Mouse (Mus musculus) limb, embryonic 11.5 days (tissue): ENCODE data around the gene Mad1l1. TPM values are rescaled to one million over a fixed set of nuclear protein-coding genes. Genes with fewer than 3 reads are reported as not detected.

Experiments
- ATAC-seq: fragments of 200-750 bp; cut with Nextera tagmentation; 2 replicates; pipeline ENCODE4 v1.8.0; 2017; ENCODE audit warnings: low read depth; ENCODE audit not compliant: insufficient number of reproducible peaks, low FRiP score, low TSS enrichment
- DNase-seq: peaks from one replicate; pipeline ENCODE4 v3.0.0-alpha.2; 2015; ENCODE audit warnings: low spot score
- H3K27ac ChIP-seq: fragments of 300-500 bp; sonication (generic); replicated peaks from 2 replicates; pipeline ENCODE4 v1.5.1; 2014; ENCODE audit warnings: low read depth, mild to moderate bottlenecking, low read length
- H3K27me3 ChIP-seq: fragments of 300-500 bp; sonication (generic); 2 replicates; pipeline ENCODE4 v1.6.1; 2014; ENCODE audit warnings: mild to moderate bottlenecking, low read length, mixed read lengths; ENCODE audit not compliant: control insufficient read depth, insufficient read depth
- H3K36me3 ChIP-seq: fragments of 300-500 bp; sonication (generic); 2 replicates; pipeline ENCODE4 v1.6.1; 2014; ENCODE audit warnings: mild to moderate bottlenecking, low read length, moderate library complexity, mixed read lengths; ENCODE audit not compliant: control insufficient read depth, insufficient read depth
- H3K4me1 ChIP-seq: fragments of 300-500 bp; sonication (generic); 2 replicates; pipeline ENCODE4 v1.6.1; 2014; ENCODE audit warnings: low read length, mixed read lengths; ENCODE audit not compliant: control insufficient read depth, insufficient read depth
- H3K4me2 ChIP-seq: fragments of 300-500 bp; sonication (generic); 2 replicates; pipeline ENCODE4 v1.6.1; 2014; ENCODE audit warnings: low read depth, mild to moderate bottlenecking, moderate library complexity; ENCODE audit not compliant: severe bottlenecking
- H3K4me3 ChIP-seq: fragments of 300-500 bp; sonication (generic); 2 replicates; pipeline ENCODE4 v1.5.1; 2014; ENCODE audit warnings: low read depth, low read length
- H3K9ac ChIP-seq: fragments of 300-500 bp; sonication (generic); 2 replicates; pipeline ENCODE4 v1.6.1; 2014; ENCODE audit warnings: mild to moderate bottlenecking, low read length
- H3K9me3 ChIP-seq: fragments of 300-500 bp; sonication (generic); 2 replicates; pipeline ENCODE4 v1.6.1; 2016; ENCODE audit warnings: low read length; ENCODE audit not compliant: control insufficient read depth
- WGBS: fragments of 180-500 bp; shearing (Covaris S2); extraction: QIAGEN DNeasy Blood & Tissue Kit; methylation state at CpG from one replicate; pipeline ENCODE4 v1.1.7; 2014; 5-methylcytosine and 5-hydroxymethylcytosine counted together
- polyA plus RNA-seq: library from polyadenylated mRNA; unstranded; fragments of >200 nt; fragmentation: Nextera tagmentation; extraction: Ambion mirVana; gene quantifications from 2 replicates; pipeline ENCODE4 v1.2.1, GENCODE M21; 2014

Gene Mad1l1
- polyA plus RNA-seq, 1 experiment from 2014 or later, result 51.5 TPM

GRCm38 (mm10) chr5:140151180-140151579 lies 170.2 kb downstream of the Mad1l1 start:
- ATAC-seq, result no peak
- 69% methylated on average over 2 of the region's 2 CpGs for WGBS
- no peaks in the 10 kb centered on the region for H3K9me3 ChIP-seq
- H3K4me2 ChIP-seq, result no peak overlapping the region
- 0 out of 2 replicates have a peak overlapping the region, but pooled peaks have one; percentile 21 for H3K27ac ChIP-seq
- no peak for DNase-seq
- H3K27me3 ChIP-seq, result no peaks in the 10 kb centered on the region
- no peak overlapping the region for H3K9ac ChIP-seq
- no peak overlapping the region for H3K4me3 ChIP-seq
- no peaks in the 10 kb centered on the region for H3K36me3 ChIP-seq
- H3K4me1 ChIP-seq, result no peaks in the 10 kb centered on the region

GRCm38 (mm10) chr5:140150694-140151093 lies 170.7 kb downstream of the Mad1l1 start:
- no peak for ATAC-seq
- H3K9me3 ChIP-seq, result no peaks in the 10 kb centered on the region
- WGBS, result 90% methylated on average over 2 of the region's 2 CpGs
- no peak for DNase-seq
- no peaks in the 10 kb centered on the region for H3K36me3 ChIP-seq
- H3K4me2 ChIP-seq, result no peak overlapping the region
- H3K27me3 ChIP-seq, result no peaks in the 10 kb centered on the region
- H3K27ac ChIP-seq, result no peak overlapping the region
- H3K4me1 ChIP-seq, result no peaks in the 10 kb centered on the region
- H3K9ac ChIP-seq, result no peak overlapping the region
- H3K4me3 ChIP-seq, result no peak overlapping the region

- Histone ChIP-seq H3K27me3 (no peaks in the 10 kb centered on the region), H3K4me2 (no peak overlapping the region), H3K36me3 (no peaks in the 10 kb centered on the region), H3K27ac (no peak overlapping the region), H3K4me1 (no peaks in the 10 kb centered on the region), H3K9me3 (no peaks in the 10 kb centered on the region), H3K9ac (no peak overlapping the region), H3K4me3 (no peak overlapping the region)
- 89% methylated on average over 5 of the region's 5 CpGs for WGBS
- ATAC-seq (no peak), DNase-seq (no peak)
Measured at GRCm38 (mm10) chr5:140150136-140150535, 171.2 kb downstream of the Mad1l1 start.

- ATAC-seq, result no peak
- Histone ChIP-seq H3K9me3 (no peaks in the 10 kb centered on the region), H3K27ac (no peak overlapping the region), H3K4me1 (no peaks in the 10 kb centered on the region), H3K4me3 (no peak overlapping the region), H3K27me3 (no peaks in the 10 kb centered on the region), H3K9ac (no peak overlapping the region), H3K36me3 (no peaks in the 10 kb centered on the region), H3K4me2 (no peak overlapping the region)
- WGBS, result 85% methylated on average over 4 of the region's 4 CpGs
- DNase-seq, result no peak
Measured at GRCm38 (mm10) chr5:140149298-140149697, 172.1 kb downstream of the Mad1l1 start.

DNA sequence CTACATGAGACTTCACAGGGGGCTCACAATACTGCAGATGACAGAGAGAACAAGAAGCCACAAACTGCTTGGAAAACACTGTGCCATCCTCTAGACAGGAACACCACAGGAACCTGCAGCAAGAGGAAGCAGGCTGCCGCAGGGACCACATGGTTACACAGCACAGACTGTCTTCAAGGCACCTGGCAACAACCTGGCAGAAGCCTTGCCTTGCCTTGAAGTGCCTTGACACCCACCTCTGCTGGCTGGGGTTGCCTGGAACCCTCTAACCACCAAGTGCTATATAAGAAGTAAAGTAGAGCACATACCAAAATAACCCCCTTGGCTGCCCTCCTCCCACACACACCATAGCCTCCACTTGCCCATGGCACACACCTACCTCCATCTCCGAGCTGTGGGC lies 177.8 kb downstream of the Mad1l1 start:
- ATAC-seq, result no peak
- H3K27ac ChIP-seq, result no peak overlapping the region
- H3K27me3 ChIP-seq, result no peaks in the 10 kb centered on the region
- no peaks in the 10 kb centered on the region for H3K4me1 ChIP-seq
- no peak overlapping the region for H3K9ac ChIP-seq
- no peaks in the 10 kb centered on the region for H3K9me3 ChIP-seq
- no peak for DNase-seq
- no peak overlapping the region for H3K4me2 ChIP-seq
- no peaks in the 10 kb centered on the region for H3K36me3 ChIP-seq
- WGBS, result 86% methylated on average over 2 of the region's 2 CpGs
- H3K4me3 ChIP-seq, result no peak overlapping the region

DNA sequence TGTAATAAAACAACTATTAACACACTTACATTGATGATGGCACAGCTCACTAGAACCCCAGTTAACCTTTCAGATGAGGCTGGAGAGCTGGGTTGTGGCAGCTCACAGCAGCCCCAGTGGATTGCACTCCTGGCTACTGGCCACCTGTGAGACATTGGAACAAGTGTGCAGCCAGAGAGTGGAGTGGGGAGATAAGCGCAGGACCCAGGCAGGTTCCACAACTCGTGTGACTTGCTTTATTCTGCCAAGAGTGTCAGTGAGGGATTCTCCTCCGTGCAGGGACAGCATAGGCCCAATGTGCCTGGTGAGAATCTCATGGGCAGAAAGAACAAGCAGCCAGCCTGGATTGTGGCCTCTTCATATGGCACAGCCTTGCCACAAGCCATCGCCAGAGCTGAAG lies 180.0 kb downstream of the Mad1l1 start:
- no peak overlapping the region for H3K4me2 ChIP-seq
- H3K27me3 ChIP-seq, result no peaks in the 10 kb centered on the region
- DNase-seq (no peak), ATAC-seq (no peak)
- no peak overlapping the region for H3K4me3 ChIP-seq
- no peaks in the 10 kb centered on the region for H3K9me3 ChIP-seq
- H3K9ac ChIP-seq, result no peak overlapping the region
- no peaks in the 10 kb centered on the region for H3K36me3 ChIP-seq
- whole genome bisulfite sequencing, result 87% methylated on average over 4 of the region's 4 CpGs
- H3K27ac ChIP-seq, result no peak overlapping the region
- no peaks in the 10 kb centered on the region for H3K4me1 ChIP-seq

- no peak overlapping the region for H3K27ac ChIP-seq
- no peak overlapping the region for H3K4me3 ChIP-seq
- no peak for ATAC-seq
- no peaks in the 10 kb centered on the region for H3K4me1 ChIP-seq
- no peaks in the 10 kb centered on the region for H3K9me3 ChIP-seq
- no peaks in the 10 kb centered on the region; the same call in 1 of the 2 replicates for H3K36me3 ChIP-seq
- H3K9ac ChIP-seq, result no peak overlapping the region
- DNase-seq, result peak; percentile 79
- no peak overlapping the region for H3K4me2 ChIP-seq
- no peaks in the 10 kb centered on the region for H3K27me3 ChIP-seq
Measured at GRCm38 (mm10) chr5:140140214-140140613, 181.1 kb downstream of the Mad1l1 start.

DNA sequence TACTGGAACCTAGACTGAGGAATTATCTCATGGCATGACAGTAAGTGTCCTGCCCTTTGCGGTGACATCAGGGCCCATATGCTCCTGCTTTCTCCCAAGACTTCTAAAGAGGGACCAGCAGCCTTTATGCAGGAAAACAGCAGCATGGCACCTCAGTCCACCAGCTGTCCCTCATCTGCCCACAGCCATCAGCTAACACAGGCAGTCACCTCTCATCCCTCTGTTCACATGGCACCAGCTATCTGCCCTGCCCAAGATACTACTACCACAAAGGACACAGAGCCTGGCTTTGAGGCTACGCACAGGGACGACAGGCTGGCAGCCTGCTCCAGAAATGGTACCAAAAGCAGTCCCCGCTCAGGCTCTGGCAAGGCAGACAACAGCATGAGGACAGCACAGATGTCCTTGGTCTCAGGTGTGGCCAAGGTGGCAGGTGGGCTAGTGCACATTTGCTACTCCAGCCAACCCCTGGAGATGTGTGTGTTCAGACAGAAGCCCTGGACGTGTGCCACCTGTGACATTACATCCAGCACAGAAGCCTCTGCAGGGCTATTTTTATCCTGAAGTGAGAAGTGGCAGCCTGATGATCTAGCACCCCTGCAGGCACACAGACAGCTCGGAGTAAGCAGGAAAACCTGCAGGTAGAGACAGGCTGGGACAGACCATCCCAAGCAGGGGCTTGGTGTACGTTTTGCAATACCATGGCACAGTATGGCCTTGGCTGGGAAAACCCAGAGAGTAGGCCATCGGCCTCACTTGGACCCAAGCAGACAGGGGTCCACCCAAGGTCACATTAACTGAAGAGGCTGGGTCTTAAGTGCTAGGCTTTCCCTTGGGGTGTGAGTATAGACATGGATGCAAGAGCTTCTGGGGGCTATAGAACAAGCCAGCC lies 185.4 kb downstream of the Mad1l1 start:
- peaks cover 2% of the 10 kb centered on the region; the same call in 1 of the 2 replicates for H3K36me3 ChIP-seq
- WGBS, result 91% methylated on average over 8 of the region's 8 CpGs
- no peak overlapping the region for H3K4me2 ChIP-seq
- DNase-seq, result no peak
- no peaks in the 10 kb centered on the region for H3K9me3 ChIP-seq
- 0 out of 2 replicates have a peak, but pooled peaks cover 4% of the 10 kb centered on the region for H3K4me1 ChIP-seq
- no peak overlapping the region for H3K9ac ChIP-seq
- H3K27me3 ChIP-seq, result no peaks in the 10 kb centered on the region
- ATAC-seq, result no peak
- no peak overlapping the region for H3K4me3 ChIP-seq
- H3K27ac ChIP-seq, result no peak overlapping the region
